Mouse (Mus musculus) kidney, postnatal 14 days (tissue): Measurements from ENCODE around the gene Wfdc18.
A peak's percentile ranks its signal among the peaks of the same experiment; 100 is the strongest.

Experiments
- DNase-seq: peaks from one replicate; pipeline ENCODE4 v3.0.0; 2022; ENCODE audit warnings: mixed read lengths

Gene Wfdc18

DNA sequence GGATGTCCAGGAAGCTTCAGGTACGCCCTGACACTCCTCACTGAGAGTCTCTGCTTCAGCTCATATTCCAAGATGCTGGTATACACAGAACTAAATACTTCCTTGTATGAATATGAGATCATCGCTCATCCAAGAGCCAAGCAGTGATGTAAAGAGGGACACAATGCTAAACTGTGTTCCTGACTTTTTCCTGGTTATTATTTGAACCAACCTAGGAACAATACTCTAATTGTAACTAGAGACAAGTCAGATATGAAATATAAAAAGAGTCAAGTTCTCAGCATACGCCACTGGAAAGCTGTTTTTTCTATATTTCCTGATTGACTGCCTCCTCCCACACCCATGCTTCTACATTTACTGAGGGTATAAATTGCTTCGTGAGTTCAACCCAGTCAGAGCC, at the start of gene Wfdc18:
Gene Wfdc18 (plus strand): TSS at position 301 of the 400 bp plus-strand sequence.
- DNase-seq: no peak

- no peak for DNase-seq
These were observed 46.6 kb upstream of the Wfdc18 start, which contains the start of gene Ccl4 for GRCm38 (mm10) chr11:83662204-83662603. Gene Ccl4, plus strand, starts transcription at chr11:83662584.

DNA sequence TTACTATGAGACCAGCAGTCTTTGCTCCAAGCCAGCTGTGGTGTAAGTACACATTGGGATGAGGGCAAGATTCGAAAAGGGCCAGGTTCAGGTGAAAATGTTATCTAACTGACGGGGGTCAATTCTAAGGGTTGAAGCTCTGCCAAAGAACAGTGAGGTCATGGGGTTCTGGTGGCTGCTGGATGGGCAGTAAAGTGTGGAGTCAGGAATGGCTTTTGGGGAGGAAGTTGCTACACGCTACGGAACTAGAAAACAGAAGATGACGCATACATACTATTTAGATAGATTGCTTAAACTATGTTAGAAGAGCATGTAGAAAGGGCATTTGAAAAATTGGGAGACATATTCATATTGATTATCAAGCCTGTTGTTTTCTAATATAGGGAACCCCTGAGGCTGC, 45.3 kb upstream of the Wfdc18 start:
- no peak for DNase-seq

- no peak for DNase-seq
These were observed 37.1 kb upstream of the Wfdc18 start for GRCm38 (mm10) chr11:83671743-83672142.

DNA sequence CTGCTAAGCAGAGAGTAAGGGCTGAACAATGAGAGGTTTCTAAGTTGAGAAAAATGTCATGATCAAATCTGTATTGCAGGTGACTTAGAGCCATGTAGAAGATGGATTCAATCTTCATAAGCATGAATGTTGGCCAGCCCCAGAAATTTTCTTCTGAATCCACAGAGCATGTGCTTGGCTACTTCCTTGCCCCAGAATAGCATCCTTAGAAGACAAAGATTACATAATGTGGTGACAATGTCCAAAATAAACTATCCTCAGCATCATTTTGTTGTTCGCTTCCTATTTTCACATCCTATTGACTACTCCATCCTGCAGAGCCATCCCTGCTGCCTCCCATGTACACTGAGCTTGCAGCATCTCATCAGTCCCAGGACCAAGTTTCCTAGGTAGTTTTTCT, 33.1 kb upstream of the Wfdc18 start:
- no peak for DNase-seq

GRCm38 (mm10) chr11:83689918-83690317, 18.9 kb upstream of the Wfdc18 start:
- no peak for DNase-seq

GRCm38 (mm10) chr11:83692008-83692407, 16.8 kb upstream of the Wfdc18 start:
- DNase-seq: no peak

DNA sequence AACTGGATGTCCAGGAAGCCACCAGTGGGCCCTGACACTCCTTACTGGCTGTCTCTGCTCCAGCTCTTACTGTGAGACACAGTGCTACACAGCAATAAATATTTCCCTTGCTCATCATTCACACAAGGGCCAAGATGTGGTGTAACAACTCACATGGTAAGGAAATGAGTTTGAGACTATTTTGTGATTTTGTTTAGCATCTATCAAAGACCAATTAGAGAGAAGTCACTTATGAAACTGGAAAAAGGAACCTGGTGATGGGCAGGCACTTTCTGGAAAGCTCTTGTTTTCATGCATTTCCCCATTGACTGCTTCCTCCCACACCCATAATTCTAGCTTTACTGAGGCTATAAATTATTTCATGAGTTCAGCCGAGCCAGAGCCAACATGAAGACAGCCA, 5.1 kb upstream of the Wfdc18 start, which contains the start of gene Wfdc17:
Gene Wfdc17 (plus strand): TSS at position 287 of the 400 bp plus-strand sequence.
- no peak for DNase-seq

- no peak for DNase-seq
These were observed 868 bp downstream of the Wfdc18 start for GRCm38 (mm10) chr11:83709683-83710082.

GRCm38 (mm10) chr11:83712671-83713070, 3.9 kb downstream of the Wfdc18 start:
- DNase-seq: no peak

GRCm38 (mm10) chr11:83713925-83714324, 5.1 kb downstream of the Wfdc18 start:
- DNase-seq: no peak

DNA sequence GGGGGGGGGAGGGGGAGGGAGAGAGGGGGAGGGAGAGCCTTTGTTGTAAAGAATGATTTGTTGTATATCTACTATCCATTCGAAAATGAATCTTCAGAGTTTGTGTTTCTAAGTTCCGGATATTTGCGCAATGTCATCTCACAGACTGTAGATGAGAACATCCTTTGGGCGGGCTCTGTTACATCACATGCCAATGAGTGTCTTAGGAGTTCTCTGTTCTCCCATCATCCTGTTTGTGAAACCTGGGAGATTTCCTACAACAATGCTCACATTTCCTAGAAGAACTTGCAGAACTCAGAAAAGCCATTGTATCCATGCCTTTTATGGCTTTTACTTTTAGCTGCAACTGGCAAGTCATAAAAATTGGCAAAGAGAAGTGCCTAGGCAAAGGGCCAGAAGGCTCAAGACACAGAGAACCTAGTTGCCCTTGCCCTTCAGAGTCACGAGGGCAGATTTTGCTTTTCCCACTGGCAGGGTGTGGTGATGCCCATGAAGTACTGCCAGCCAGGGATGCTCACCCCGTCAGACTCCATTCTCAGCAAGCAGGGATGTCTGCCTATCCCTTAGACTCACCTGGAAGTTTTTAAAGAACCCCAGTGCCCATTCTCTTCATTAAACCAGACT, 8.3 kb downstream of the Wfdc18 start:
- no peak for DNase-seq

GRCm38 (mm10) chr11:83720766-83721165, 12.0 kb downstream of the Wfdc18 start:
- no peak for DNase-seq

GRCm38 (mm10) chr11:83728757-83729432, 20.1 kb downstream of the Wfdc18 start:
- no peak for DNase-seq

GRCm38 (mm10) chr11:83731116-83731515, 22.3 kb downstream of the Wfdc18 start:
- DNase-seq: no peak

DNA sequence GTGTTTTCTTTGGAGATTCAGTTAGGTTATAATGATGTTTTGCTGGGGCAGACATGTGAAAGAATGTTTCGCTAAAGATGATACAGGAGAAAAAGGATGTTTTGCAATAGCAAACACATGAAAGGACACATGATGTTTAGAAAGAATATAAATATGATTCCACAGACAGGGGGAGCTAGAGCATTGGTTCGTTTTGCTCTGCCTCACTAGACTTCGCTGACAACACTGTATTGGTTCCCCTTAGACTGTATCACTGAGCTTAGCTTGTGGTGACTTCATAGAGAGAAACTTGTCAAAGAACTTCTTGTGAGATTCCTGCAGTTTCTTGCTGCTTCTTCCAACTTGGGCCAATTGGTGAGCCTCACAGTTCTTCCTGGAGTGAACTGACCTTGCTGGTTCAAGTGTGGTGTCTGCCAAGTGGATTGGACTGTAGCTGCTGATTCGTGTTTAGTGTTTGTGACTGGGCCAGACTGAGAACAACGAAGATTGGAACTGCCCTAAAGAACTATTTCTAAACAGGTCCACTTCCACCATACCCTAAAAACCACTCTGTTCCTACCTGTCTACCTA, 24.3 kb downstream of the Wfdc18 start:
- DNase-seq: no peak

DNA sequence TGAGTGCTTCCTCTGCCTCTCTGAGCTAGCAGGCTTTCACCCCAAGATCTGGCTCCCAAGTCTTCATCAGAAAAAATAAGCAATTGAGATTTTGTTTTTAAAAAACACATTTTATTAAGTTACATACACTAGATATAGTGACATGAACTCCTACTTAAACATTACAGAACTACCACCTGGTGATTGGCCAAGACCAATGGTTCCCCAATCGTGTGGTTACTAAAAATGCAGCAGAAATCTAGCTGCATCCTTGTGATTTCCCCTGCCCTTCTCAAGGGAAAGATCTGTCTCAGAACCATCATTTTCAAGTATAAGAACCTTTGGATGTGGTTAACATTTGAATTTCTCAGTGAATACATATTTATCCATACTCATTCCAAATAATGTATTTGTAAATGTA, 25.4 kb downstream of the Wfdc18 start:
- no peak for DNase-seq

GRCm38 (mm10) chr11:83735881-83736280, 27.1 kb downstream of the Wfdc18 start:
- DNase-seq: no peak

DNA sequence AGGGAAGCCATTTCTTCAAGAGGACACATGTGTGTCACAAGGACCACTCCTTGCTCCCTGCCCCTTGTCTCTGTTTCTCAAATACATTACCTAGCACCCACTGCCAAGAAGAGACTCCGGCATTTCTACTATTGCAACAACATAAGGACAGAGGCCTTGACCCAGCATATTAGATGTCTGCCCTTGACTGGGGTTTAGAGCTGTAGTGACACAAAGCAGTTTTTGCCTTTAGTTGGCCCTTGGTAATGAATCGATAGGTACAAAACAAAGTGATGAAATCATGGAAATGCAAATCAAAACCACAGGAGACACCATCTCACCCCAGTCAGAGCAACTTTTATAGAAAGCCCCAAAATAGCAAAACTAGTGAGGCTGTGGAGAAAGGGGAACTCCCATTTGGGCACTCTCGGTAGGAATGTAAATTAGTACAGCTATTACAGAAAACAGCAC, 28.3 kb downstream of the Wfdc18 start:
- no peak for DNase-seq

- peak; percentile 79 for DNase-seq
These were observed 30.4 kb downstream of the Wfdc18 start for GRCm38 (mm10) chr11:83739241-83739640.

- DNase-seq: no peak
These were observed 31.7 kb downstream of the Wfdc18 start for GRCm38 (mm10) chr11:83740443-83740991.

DNA sequence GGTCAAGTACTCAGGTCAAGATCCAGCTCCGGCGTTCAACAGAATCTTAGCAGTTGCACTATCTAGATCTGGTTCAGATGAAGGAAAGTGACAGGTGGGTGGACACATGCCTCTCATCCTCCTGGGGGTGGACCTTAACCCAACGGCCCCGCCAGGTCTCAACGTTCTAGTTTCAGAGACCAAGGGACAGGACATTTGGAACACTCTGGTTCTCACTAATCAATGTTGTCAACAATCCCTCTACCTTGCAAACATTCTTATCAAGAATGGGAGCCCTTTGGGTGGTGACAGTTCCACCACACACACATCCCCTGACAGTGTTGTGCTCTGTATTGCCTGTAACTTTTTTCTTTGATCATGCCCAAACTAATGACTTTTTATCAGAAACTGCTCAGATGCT, 33.0 kb downstream of the Wfdc18 start:
- no peak for DNase-seq

DNA sequence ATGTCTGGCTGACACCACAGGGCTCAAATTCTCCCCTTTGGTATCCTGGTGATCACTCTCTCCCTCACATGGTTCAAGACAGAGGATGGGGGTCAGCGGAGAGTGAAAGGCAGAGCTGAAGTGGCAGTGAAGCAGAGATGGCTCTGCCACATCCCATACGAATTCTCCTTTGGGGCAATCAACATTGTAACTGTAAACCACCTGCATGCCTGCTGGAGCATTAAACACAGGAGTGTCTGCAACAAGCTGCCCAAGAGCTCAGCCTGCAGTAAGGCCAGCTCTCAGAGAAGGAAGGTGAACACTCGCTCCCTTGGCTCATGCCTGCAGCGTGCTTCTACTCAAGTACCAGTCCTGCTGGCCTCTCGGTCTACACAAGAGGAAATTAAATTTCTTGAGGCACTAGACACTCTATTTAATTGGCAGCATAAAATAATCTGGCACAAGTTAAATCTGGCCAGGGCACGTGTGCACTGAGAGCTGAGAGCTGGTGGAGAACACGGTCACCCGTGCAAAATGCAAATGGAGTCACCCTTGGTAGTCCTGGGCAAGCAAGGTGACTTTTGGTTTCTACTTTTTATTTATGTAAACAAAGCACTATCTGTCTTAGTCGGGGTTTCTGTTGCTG, 34.0 kb downstream of the Wfdc18 start:
- DNase-seq: no peak
